ENCODE assay signal across 22 mouse cellular contexts in the genomic region with DNA sequence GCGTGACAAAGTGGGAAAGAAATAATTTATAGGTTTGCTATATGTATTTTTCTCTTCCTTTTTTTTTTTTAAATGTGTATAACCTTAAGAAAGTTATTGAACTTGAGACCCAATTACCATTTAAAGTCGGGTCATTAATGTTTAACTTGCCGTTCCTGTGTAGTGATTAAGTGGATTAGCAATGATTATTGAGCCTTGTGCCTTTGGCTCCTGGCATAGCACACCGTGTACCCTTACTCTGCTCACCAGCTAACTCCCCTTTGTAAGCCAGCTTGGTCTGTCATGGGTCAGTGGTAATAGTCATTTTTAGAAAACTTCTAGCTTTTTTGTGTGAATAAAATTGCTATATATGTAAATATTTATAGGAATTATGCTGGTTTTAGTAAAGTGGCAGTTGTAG.
DNase-seq lines count a peak whose midpoint lies in the region; ATAC-seq and TF ChIP-seq lines count a peak whose summit lies in the region.
"Had no signal": no experiment of that assay in that cellular context is flagged by ENCODE, and none has a peak within 500 bp of the region (broad histone marks: within the 10 kb centered on the region; RNA-seq: fewer than 3 reads in every experiment).

No protein-coding gene starts in this region.

- H3K4me3 ChIP-seq in kidney, adult 2 months (ENCODE audit: insufficient read depth, low read depth, low read length), result no peak overlapping the region
- no peak overlapping the region for H3K4me3 ChIP-seq in intestine, postnatal 0 days (ENCODE audit: low read depth, low read length)
- H3K4me3 ChIP-seq: embryonic facial prominence, embryonic 15.5 days; erythroblast, embryonic 14.5 days; forebrain, embryonic 15.5 days; heart, embryonic 12.5 days; hindbrain, embryonic 10.5 days had no signal

- H3K36me3 ChIP-seq in kidney, adult 2 months (ENCODE audit: control insufficient read depth, insufficient read depth, low read length), result no peaks in the 10 kb centered on the region
- H3K36me3 ChIP-seq in intestine, postnatal 0 days (ENCODE audit: control insufficient read depth, insufficient read depth), result no peaks in the 10 kb centered on the region
- H3K36me3 ChIP-seq: embryonic facial prominence, embryonic 15.5 days; forebrain, embryonic 15.5 days; heart, embryonic 12.5 days; hindbrain, embryonic 10.5 days had no signal

- no peak overlapping the region for H3K9ac ChIP-seq in intestine, postnatal 0 days (ENCODE audit: low read depth, low read length)
- H3K9ac ChIP-seq: embryonic facial prominence, embryonic 15.5 days; forebrain, embryonic 15.5 days; heart, embryonic 12.5 days; hindbrain, embryonic 14.5 days had no signal

- TF ChIP-seq POLR2A in kidney, adult 2 months (IDR thresholded peaks at IDR 0.05; ENCODE audit: low read depth, low read length), result no peak

- H3K4me2 ChIP-seq in intestine, postnatal 0 days (replicated peaks; ENCODE audit: low read depth), result no peak overlapping the region
- H3K4me2 ChIP-seq: embryonic facial prominence, embryonic 15.5 days; forebrain, embryonic 15.5 days; heart, embryonic 12.5 days; hindbrain, embryonic 14.5 days had no signal

- peak overlapping the region; percentile 75 for H3K27ac ChIP-seq in kidney, adult 2 months (ENCODE audit: insufficient read depth, low read depth, low read length)
- no peak overlapping the region for H3K27ac ChIP-seq in intestine, postnatal 0 days (ENCODE audit: low read depth, low read length)
- H3K27ac ChIP-seq: embryonic facial prominence, embryonic 15.5 days; forebrain, embryonic 15.5 days; hindbrain, embryonic 10.5 days; hindbrain, embryonic 14.5 days had no signal

- H3K27me3 ChIP-seq in kidney, adult 2 months (replicated peaks; ENCODE audit: control insufficient read depth, insufficient read depth, low read length), result no peaks in the 10 kb centered on the region
- no peaks in the 10 kb centered on the region for H3K27me3 ChIP-seq in intestine, postnatal 0 days (replicated peaks; ENCODE audit: control insufficient read depth, insufficient read depth, low read length)
- H3K27me3 ChIP-seq: CH12.LX; embryonic facial prominence, embryonic 15.5 days; forebrain, embryonic 15.5 days; heart, embryonic 12.5 days; Patski had no signal

- no peak for TF ChIP-seq CTCF in kidney, adult 2 months (conservative IDR thresholded peaks at IDR 0.05; ENCODE audit: insufficient read depth, insufficient read length, low read depth, low read length)
- TF ChIP-seq CTCF in intestine, postnatal 0 days (IDR thresholded peaks at IDR 0.05; ENCODE audit: low read depth), result no peak

- 46% methylated on average over 4 of the region's 4 CpGs for WGBS in kidney, adult 2 months
- WGBS in intestine, postnatal 0 days, result 38% methylated on average over 4 of the region's 4 CpGs

- peaks cover 11% of the 10 kb centered on the region for H3K4me1 ChIP-seq in kidney, adult 2 months (ENCODE audit: control insufficient read depth, insufficient read depth, low read length)
- H3K4me1 ChIP-seq in intestine, postnatal 0 days (replicated peaks; ENCODE audit: control insufficient read depth, insufficient read depth, low read length), result 0 out of 2 replicates have a peak, but pooled peaks cover 8% of the 10 kb centered on the region
- H3K4me1 ChIP-seq: embryonic facial prominence, embryonic 15.5 days; forebrain, embryonic 15.5 days; heart, embryonic 12.5 days; hindbrain, embryonic 10.5 days had no signal

- no peaks in the 10 kb centered on the region for H3K9me3 ChIP-seq in intestine, postnatal 0 days (ENCODE audit: control insufficient read depth)
- H3K9me3 ChIP-seq: embryonic facial prominence, embryonic 15.5 days; forebrain, embryonic 15.5 days; heart, embryonic 12.5 days; hindbrain, embryonic 10.5 days had no signal

- ATAC-seq in intestine, postnatal 0 days, result peak; percentile 67
- ATAC-seq in erythroid progenitor cell, adult 5-6 weeks (replicated peaks; ENCODE audit: low FRiP score, poor library complexity, severe bottlenecking), result no peak
- ATAC-seq: activated CD4-positive, CD25-positive, alpha-beta regulatory T cell, adult 4 months; forebrain, embryonic 15.5 days; Patski had no signal

- DNase-seq in kidney, adult 2 months, result peak; percentile 81
- DNase-seq in kidney, postnatal 10 days, result no peak
- DNase-seq in kidney, postnatal 14 days, result peak; percentile 52
- DNase-seq in right cerebral cortex, postnatal 14 days, result no peak
- no peak for DNase-seq in frontal cortex, postnatal 36 days (ENCODE audit: low spot score in 2 of 2)
- DNase-seq: adrenal gland, adult 8-10 months; adrenal gland, postnatal 36 days; cerebellum, adult 2 months; cerebellum, postnatal 14 days; embryo, embryonic 11 days; gastrocnemius, postnatal 14 days had no signal

Comparison
In these comparisons a context has a peak if more than half of its experiments do, and no peak if none do; other contexts are left out.
1. DNase-seq: peak in kidney, adult 2 months (single experiment) and kidney, postnatal 14 days (single experiment); none in kidney, postnatal 10 days (single experiment), right cerebral cortex, postnatal 14 days (single experiment) and frontal cortex, postnatal 36 days (0 of 2).